Mouse (Mus musculus): Measurements from ENCODE around the gene Map6d1. TPM values are rescaled to one million over a fixed set of nuclear protein-coding genes. Genes with fewer than 3 reads are reported as not detected.
A peak's percentile ranks its signal among the peaks of the same experiment; 100 is the strongest.

The Map6d1 gene
- under 1 TPM; 0.26 to 0.78 TPM for total RNA-seq (2021)
- long read RNA-seq, experiment 1, partial matches to known transcripts, result 0 of 3 reads
- long read RNA-seq, experiment 1, other reads (novel, unspliced or antisense), result 0 of 3 reads
- long read RNA-seq, experiment 2, partial matches to known transcripts, result 0 of 1 reads
- long read RNA-seq, experiment 2, other reads (novel, unspliced or antisense), result 0 of 1 reads

DNA sequence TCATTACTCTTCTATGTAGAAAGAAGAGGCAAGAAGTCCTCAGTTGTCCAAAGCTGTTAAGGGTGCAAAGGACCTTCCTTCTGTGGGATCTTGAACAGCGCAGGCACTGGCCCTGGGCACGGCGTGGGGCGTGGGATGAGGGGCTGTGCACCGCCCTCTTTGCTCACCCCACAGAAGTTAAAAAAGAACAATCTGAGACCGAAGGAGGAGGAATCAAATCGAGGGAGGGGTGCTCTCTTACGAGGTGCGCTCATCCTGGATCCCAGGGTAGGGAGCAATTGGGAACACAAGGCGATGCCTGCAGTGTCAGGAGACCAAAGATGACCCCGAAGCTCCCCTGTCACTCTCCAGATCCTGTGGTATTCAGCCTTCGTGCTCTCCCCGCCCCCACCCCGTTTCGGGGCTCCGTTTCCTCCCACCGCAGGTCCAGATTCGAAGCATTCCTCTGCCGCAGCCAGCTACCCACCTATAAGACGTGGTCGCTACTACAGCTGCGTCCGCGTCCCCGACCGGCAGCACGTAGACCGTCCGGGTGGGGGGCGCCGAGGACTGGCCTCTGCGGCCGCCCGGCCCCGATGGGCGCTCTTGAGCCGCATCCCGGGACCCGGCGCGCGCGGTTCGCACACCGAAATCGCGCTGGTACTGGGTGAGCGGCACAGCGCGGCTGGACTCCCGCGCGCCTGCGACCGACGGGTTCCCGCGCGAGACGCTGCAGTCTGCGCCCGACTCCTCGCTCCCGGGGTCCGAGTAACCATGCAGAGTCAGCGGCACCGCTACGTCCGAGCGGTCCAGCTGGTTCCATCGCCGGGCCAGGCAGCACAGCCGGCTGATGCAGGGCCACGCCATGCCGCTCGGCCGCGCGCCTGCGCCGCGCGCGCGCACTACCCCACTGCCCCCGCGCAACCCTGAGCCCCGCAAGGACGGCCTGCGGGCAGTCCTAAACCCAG is at the start of gene Map6d1:
Gene Map6d1 (minus strand): TSS at position 891 of the 947 bp plus-strand sequence.
- Histone ChIP-seq H3K27ac (peak within 1 kb of the TSS; percentile 53), H3K4me3 (peak within 1 kb of the TSS; percentile 88)
- no peak for TF ChIP-seq CTCF (IDR thresholded peaks at IDR 0.05)
- peak; percentile 51 for DNase-seq
- intact Hi-C loops (cut with DNase I), result loop anchor here (5.0 kb wide), 1 partner anchor 37 kb away; no protein-coding TSS in a partner anchor

DNA sequence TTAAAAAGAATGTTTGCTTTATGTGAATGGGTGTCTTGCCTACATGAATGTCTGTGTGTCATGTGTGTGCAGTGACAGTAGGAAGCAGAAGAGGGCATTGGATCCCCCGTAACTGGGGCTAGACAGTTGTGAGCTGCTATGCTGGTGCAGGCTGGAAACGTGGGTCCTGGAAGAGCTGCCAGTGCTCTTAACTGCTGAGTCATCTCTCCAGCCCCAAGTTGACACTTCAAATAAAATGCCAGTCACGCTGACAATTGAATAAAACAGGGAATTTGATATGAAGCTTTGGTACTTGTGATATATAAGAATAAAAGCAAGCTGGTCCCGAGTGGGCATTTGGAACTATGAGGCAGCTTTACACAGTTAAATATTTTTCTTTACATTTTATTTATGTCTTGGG is 39.1 kb upstream of the Map6d1 start:
- H3K4me3 ChIP-seq, result no peak overlapping the region
- peak overlapping the region; percentile 61 for H3K27ac ChIP-seq
- no peak for TF ChIP-seq CTCF (IDR thresholded peaks at IDR 0.05)
- intact Hi-C loops (cut with DNase I), result no loop called here
- DNase-seq, result no peak

DNA sequence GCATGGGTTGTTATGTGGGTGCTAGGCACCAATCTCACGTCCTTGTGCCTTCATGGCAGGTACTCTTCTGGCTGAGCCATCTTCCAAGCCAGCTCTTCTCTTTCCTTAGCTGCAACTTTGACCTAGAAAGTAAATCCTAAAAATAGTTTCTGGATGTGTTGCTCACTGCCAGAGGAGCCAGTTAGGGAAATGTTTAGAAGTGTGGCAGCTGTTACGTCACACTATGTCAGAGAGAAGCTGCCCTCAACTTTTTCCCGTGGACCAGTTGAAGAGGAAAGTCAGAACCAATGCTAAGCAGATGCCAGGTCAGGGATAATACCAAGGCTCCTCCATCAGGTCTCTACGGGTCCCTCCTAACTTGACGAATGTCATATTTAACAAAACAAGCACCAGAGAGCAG is 38.2 kb upstream of the Map6d1 start:
- intact Hi-C loops (cut with DNase I), result loop anchor here (5.0 kb wide), 1 partner anchor 37 kb away; the partner anchor contains the start of gene Map6d1
- H3K27ac ChIP-seq, result peak overlapping the region; percentile 61
- no peak overlapping the region for H3K4me3 ChIP-seq
- TF ChIP-seq CTCF (IDR thresholded peaks at IDR 0.05), result no peak
- peak; percentile 22 for DNase-seq

DNA sequence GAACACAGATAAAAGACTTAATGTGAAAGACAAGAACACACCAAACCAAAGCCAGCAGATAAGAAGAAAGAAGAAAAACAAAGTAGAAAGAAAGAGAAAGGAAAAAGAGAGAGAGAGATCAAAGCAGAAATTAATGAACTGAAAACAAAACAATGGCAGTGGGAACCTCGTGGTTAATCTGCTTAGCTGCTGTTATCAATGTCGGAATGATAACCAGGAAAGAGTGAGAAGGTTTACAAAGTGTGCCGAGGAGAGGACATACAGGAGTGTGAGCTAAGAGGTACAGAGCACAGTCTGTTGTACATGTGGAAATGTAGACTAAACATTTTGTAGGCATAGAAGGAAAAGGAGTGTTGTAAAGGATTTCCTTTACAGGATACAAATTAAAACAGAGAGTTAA is 31.8 kb upstream of the Map6d1 start:
- intact Hi-C loops (cut with DNase I), result no loop called here
- Histone ChIP-seq H3K4me3 (no peak overlapping the region), H3K27ac (no peak overlapping the region)
- no peak for DNase-seq
- TF ChIP-seq CTCF (IDR thresholded peaks at IDR 0.05), result no peak

DNA sequence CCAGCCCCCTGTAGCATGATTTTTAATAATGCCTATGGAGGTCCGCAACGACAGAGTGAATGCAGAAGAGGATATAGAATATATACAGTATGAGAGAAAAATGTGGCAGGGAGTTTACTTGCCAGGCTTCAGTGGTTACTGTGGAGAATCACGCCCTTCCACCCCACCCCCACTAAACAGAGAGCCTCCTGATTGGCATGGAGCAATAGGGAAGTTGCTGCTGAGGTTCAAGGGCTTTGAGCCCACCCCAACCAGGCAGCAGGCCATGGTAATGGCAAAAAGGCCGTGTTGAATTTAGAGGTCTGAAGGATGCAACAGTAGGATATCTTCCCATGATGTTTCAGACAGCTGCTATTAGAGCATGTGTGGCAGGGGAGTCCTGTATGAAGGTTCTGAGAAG is 30.2 kb upstream of the Map6d1 start:
- H3K4me3 ChIP-seq, result no peak overlapping the region
- intact Hi-C loops (cut with DNase I), result no loop called here
- TF ChIP-seq CTCF (IDR thresholded peaks at IDR 0.05), result no peak
- DNase-seq, result no peak
- H3K27ac ChIP-seq, result no peak overlapping the region

DNA sequence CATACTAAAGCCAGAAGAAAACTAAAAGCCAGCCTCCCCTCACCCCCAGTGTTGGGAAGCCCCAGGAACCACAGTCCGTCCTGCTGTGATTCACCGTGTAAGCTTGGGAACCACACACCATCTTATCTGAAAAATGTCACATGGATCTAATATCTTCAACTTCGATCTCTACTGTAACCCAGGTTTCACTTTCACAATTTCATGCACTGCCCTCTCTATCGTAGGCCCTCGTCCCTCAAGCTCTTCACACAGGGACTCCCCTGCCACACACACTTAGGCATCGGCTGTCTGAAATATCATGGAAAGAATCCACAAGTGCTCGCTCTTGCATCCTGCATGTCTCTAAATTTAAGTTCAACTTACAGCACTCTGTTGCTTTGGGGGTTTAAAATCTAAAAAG is 23.9 kb upstream of the Map6d1 start:
- intact Hi-C loops (cut with DNase I), result no loop called here
- no peak overlapping the region for H3K27ac ChIP-seq
- no peak for TF ChIP-seq CTCF (IDR thresholded peaks at IDR 0.05)

DNA sequence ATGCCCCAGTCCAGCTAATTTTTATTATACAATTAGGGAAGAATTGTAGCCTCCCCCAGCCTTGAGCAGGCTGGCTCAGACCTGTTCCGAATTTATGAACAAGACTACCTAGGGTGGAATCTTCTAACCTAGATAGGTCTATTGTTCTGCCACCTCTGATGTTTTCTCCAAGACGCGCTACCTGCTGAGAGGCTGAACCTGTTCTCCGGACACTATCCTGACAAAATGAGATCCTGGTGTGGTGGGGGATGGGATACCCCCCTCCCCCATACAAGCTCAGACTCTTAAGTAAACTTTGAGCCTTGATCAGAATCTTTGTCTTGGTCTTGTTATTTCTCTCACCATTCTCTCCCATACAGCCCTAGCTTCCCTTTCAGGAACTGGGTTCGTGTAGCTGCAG is 16.8 kb upstream of the Map6d1 start:
- no peak overlapping the region for H3K4me3 ChIP-seq
- H3K27ac ChIP-seq, result no peak overlapping the region
- no peak for DNase-seq
- no peak for TF ChIP-seq CTCF (IDR thresholded peaks at IDR 0.05)
- intact Hi-C loops (cut with DNase I), result no loop called here

More for the DNA sequence above, 23.9 kb upstream of the Map6d1 start:
- DNase-seq, result no peak
- no peak overlapping the region for H3K4me3 ChIP-seq

DNA sequence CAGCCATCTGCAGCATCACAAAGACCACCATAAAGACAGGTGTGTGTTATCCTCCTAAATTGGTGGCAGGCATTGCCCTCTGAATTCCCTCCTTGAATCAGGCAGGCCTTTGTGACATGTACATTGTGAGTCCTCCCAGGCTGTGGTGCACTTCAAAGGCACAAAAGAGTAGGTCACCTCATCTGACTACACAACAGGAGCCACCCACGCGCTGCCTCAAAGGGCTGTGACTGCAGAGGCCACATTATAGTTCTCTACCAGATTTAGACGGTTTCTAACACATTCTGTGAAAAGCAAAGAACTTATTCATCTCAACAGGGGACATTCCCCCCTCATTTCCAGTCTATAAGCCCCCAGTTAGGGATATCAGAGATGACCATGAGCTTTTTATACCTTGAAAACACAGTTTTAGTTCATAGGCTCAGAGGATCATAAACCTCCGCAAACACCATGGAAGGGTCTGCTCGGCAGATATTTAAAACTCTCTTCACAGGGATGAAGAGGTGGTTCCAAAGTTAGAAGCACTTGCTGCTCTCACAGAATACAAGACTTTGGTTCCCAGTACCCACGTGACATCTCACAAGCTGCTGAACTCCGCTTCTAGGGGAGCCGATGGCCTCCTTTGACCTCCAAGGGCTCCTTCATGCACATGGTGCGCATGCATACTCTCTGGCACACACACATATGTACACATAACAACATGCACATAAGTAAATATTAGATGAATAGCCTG is 7.5 kb upstream of the Map6d1 start:
- no peak overlapping the region for H3K27ac ChIP-seq
- intact Hi-C loops (cut with DNase I), result no loop called here
- TF ChIP-seq CTCF (IDR thresholded peaks at IDR 0.05), result no peak
- no peak for DNase-seq
- H3K4me3 ChIP-seq, result no peak overlapping the region

DNA sequence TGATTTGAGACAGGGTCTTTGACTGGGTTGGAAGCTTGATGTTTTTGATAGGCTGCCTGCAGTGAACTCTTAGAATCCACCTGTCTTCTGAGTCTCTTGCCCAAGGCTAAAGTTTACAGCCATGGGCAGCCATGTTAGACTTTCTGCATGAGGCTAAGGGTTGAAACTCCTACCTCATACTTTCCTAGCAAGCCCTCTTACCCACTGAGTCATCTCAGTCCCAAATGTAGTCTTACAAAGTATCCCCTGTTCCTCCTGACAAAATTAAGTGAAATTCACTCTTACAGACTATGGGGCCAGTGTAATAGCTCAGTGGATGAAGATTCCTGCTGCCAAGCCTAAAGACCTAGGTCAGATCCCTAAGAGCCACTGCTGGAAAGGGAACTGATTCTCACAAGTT is 5.9 kb upstream of the Map6d1 start:
- intact Hi-C loops (cut with DNase I), result no loop called here
- H3K27ac ChIP-seq, result no peak overlapping the region

DNA sequence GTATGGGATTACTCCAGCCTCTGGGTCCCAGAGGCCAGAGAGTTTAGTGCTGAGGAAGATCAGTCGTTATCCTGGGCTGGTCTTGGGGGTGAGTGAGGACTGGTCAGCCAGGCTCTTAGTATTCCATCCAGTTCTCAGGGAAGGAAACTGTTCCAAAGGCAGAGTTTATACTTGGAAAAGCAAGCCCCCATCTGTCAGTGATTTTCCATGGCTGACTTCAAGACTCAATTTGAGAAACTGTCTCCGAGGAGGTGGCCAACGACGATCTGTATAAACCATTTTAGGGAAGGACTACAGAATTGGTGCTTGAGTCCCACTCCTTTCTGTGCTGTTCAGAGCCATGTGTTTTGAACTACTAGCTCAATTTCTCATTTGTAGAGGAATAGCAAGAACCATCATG is 2.5 kb downstream of the Map6d1 start:
- intact Hi-C loops (cut with DNase I), result no loop called here
- no peak for DNase-seq
- Histone ChIP-seq H3K4me3 (no peak overlapping the region), H3K27ac (no peak overlapping the region)
- no peak for TF ChIP-seq CTCF (IDR thresholded peaks at IDR 0.05)

More for the DNA sequence above, 5.9 kb upstream of the Map6d1 start:
- no peak overlapping the region for H3K4me3 ChIP-seq
- TF ChIP-seq CTCF (IDR thresholded peaks at IDR 0.05), result no peak
- no peak for DNase-seq

DNA sequence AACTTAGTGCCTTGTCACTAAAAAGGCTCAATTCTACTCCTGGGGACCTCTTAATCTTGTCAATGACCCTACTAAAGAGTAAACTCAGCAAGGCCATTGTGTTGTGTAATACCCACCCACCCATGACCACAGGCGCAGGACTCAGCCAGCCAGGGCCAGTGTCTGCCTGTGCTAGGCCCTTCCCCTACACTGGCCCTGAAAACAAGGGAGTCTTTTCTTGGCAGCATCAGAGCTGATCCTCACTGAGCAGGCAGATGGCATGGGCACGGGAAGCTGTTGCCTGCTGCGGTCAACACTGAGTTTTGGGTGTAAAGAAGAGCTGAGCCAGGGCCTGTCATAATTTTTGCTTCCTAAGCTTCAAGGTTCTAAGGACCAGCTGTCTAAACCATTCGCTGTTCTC is 3.7 kb downstream of the Map6d1 start:
- no peak for DNase-seq
- Histone ChIP-seq H3K4me3 (no peak overlapping the region), H3K27ac (no peak overlapping the region)
- TF ChIP-seq CTCF (IDR thresholded peaks at IDR 0.05), result no peak
- intact Hi-C loops (cut with DNase I), result no loop called here

DNA sequence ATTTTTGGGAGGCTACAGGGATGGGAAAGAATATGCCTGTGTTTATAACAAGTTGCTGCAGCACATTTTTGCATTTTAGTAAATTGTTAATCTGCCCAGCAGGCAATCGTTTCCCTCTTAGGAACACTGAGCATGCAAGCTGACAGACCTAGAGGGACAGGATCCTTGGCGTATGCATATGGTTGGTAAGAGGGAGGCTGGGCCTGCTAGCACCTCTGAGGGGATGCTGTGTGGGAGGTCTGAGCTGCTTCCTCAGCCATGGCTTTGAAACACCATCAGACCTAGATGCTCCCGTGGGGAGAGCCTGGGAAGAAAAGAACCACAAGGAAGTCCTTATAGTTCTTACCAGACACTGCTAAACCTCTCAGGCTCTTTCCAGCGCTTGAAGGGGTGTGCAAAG is 6.8 kb downstream of the Map6d1 start:
- Histone ChIP-seq H3K27ac (no peak overlapping the region), H3K4me3 (no peak overlapping the region)
- TF ChIP-seq CTCF (IDR thresholded peaks at IDR 0.05), result no peak
- DNase-seq, result no peak
- intact Hi-C loops (cut with DNase I), result no loop called here

DNA sequence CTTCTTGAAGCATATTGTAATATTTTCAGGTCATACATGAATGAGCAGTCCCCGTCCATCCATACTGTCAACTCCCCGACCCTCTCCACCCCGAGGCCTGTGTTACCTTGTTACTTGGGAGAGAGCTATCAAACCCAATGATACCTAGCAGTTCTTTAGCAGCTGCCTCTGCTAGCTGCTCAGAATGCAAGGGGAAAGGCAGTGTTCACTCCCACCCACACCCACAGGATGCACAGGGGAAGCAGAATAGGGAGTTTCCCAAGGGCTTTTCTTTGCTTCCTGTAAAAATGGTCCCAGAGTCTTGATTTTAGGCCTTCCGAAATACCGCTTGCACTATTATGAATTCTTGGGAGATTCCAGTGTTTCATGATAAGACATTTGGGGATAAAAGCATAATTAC is 13.0 kb downstream of the Map6d1 start:
- intact Hi-C loops (cut with DNase I), result no loop called here
- no peak for TF ChIP-seq CTCF (IDR thresholded peaks at IDR 0.05)

More for the DNA sequence above, 13.0 kb downstream of the Map6d1 start:
- DNase-seq, result no peak
- H3K27ac ChIP-seq, result no peak overlapping the region
- H3K4me3 ChIP-seq, result no peak overlapping the region
